ENCODE assay signal across 10 mouse cellular contexts in genomic region chr8:120743898-120744290, GRCm38 (mm10). TPM values are rescaled to one million over a fixed set of nuclear protein-coding genes. Genes with fewer than 3 reads are reported as not detected.
DNase-seq lines count a peak whose midpoint lies in the region; ATAC-seq and TF ChIP-seq lines count a peak whose summit lies in the region.
"Had no signal": no experiment of that assay in that cellular context is flagged by ENCODE, and none has a peak within 500 bp of the region (broad histone marks: within the 10 kb centered on the region; RNA-seq: fewer than 3 reads in every experiment).

No protein-coding gene starts in this region.

- TF ChIP-seq EP300 in liver, postnatal 0 days (IDR thresholded peaks at IDR 0.05; ENCODE audit: low read depth) = no peak

- WGBS in intestine, embryonic 16.5 days = 32% methylated on average over 4 of the region's 4 CpGs
- WGBS in liver, postnatal 0 days (ENCODE audit: insufficient replicate concordance) = 46% methylated on average over 4 of the region's 4 CpGs

- no peaks in the 10 kb centered on the region for H3K36me3 ChIP-seq in testis, adult 2 months (ENCODE audit: control insufficient read depth, insufficient read depth, low read length)
- H3K36me3 ChIP-seq in intestine, embryonic 16.5 days (ENCODE audit: control insufficient read depth, insufficient read depth, low read length) = 0 out of 2 replicates have a peak, but pooled peaks cover 3% of the 10 kb centered on the region
- H3K36me3 ChIP-seq in liver, postnatal 0 days (replicated peaks; ENCODE audit: insufficient read depth, low read length) = peaks cover 13% of the 10 kb centered on the region

- peaks cover 5% of the 10 kb centered on the region for H3K4me1 ChIP-seq in testis, adult 2 months (ENCODE audit: control insufficient read depth, insufficient read depth, low read length)
- peaks cover 44% of the 10 kb centered on the region for H3K4me1 ChIP-seq in intestine, embryonic 16.5 days (ENCODE audit: control insufficient read depth, insufficient read depth, low read length)
- peaks cover 17% of the 10 kb centered on the region for H3K4me1 ChIP-seq in liver, postnatal 0 days (ENCODE audit: insufficient read depth)

- H3K9me3 ChIP-seq in intestine, embryonic 16.5 days (ENCODE audit: control insufficient read depth, low read length) = no peaks in the 10 kb centered on the region
- H3K9me3 ChIP-seq in liver, postnatal 0 days (ENCODE audit: low read length) = no peaks in the 10 kb centered on the region

- ATAC-seq in intestine, embryonic 16.5 days = peak; percentile 69
- ATAC-seq in liver, postnatal 0 days = peak; percentile 73
- ATAC-seq: Patski had no signal

- H3K9ac ChIP-seq in intestine, embryonic 16.5 days (ENCODE audit: low read depth, low read length) = peak overlapping the region; percentile 55
- no peak overlapping the region for H3K9ac ChIP-seq in liver, postnatal 0 days (replicated peaks)

- TF ChIP-seq POLR2A in testis, adult 2 months (IDR thresholded peaks at IDR 0.05; ENCODE audit: control insufficient read depth, low read depth, low read length) = no peak

- no peaks in the 10 kb centered on the region for H3K27me3 ChIP-seq in testis, adult 2 months (ENCODE audit: control insufficient read depth, insufficient read depth, low read length)
- no peaks in the 10 kb centered on the region for H3K27me3 ChIP-seq in intestine, embryonic 16.5 days (replicated peaks; ENCODE audit: control insufficient read depth, insufficient read depth, low read length)
- no peaks in the 10 kb centered on the region for H3K27me3 ChIP-seq in liver, postnatal 0 days (ENCODE audit: insufficient read depth, low read length)
- H3K27me3 ChIP-seq: Patski had no signal

- H3K4me2 ChIP-seq in intestine, embryonic 16.5 days (ENCODE audit: low read depth, low read length) = 0 out of 2 replicates have a peak overlapping the region, but pooled peaks have one; percentile 1
- no peak overlapping the region for H3K4me2 ChIP-seq in liver, postnatal 0 days (ENCODE audit: low read depth, low read length)

- DNase-seq in testis, postnatal 14 days (ENCODE audit: low spot score) = no peak
- DNase-seq in liver, postnatal 0 days = peak; percentile 42
- peak; percentile 56 for DNase-seq in yolk sac, embryonic 10.5 days (ENCODE audit: low spot score)
- no peak for DNase-seq in left cerebral cortex, adult 11 months (ENCODE audit: low spot score)
- DNase-seq in cerebellum, postnatal 36 days = no peak
- DNase-seq in frontal cortex, postnatal 10 days (ENCODE audit: low spot score in 2 of 2) = no peak
- DNase-seq: cerebellum, postnatal 10 days had no signal

- no peak for TF ChIP-seq CTCF in testis, adult 2 months (IDR thresholded peaks at IDR 0.05; ENCODE audit: control insufficient read depth, insufficient read depth, insufficient replicate concordance, low read depth, low read length)
- no peak for TF ChIP-seq CTCF in liver, postnatal 0 days (IDR thresholded peaks at IDR 0.05; ENCODE audit: low read depth)

- H3K4me3 ChIP-seq in testis, adult 2 months (ENCODE audit: control insufficient read depth, low read depth, low read length) = no peak overlapping the region
- no peak overlapping the region for H3K4me3 ChIP-seq in intestine, embryonic 16.5 days (ENCODE audit: low read length)
- H3K4me3 ChIP-seq in liver, postnatal 0 days (ENCODE audit: low read depth, low read length) = no peak overlapping the region

- 0 out of 2 replicates have a peak overlapping the region, but pooled peaks have one; percentile 22 for H3K27ac ChIP-seq in testis, adult 2 months (ENCODE audit: control insufficient read depth, insufficient read depth, low read depth, low read length)
- H3K27ac ChIP-seq in intestine, embryonic 16.5 days (ENCODE audit: low read length) = peak overlapping the region; percentile 88
- H3K27ac ChIP-seq in liver, postnatal 0 days (ENCODE audit: low read depth) = peak overlapping the region; percentile 80

RNA-seq across cellular contexts. Expression of gene Irf8, which starts 7.7 kb away (rescaled TPM):
- polyA plus RNA-seq in testis, adult 2 months (2012; rRNA removed) = 2.9 and 3.4 TPM in 2 replicates
- 55.5 and 55.6 TPM in 2 replicates for polyA plus RNA-seq in intestine, embryonic 16.5 days (2015; fragmentation: Nextera tagmentation; extraction: Ambion mirVana)
- 28.3 and 31.8 TPM in 2 replicates for polyA plus RNA-seq in liver, postnatal 0 days (2015; fragmentation: Nextera tagmentation; extraction: Ambion mirVana)

Comparison
In these comparisons a context has a peak if more than half of its experiments do, and no peak if none do; other contexts are left out.
1. H3K27ac ChIP-seq: peak in every context shown above with its lines; median percentile 88 in intestine, embryonic 16.5 days; 80 in liver, postnatal 0 days; 22 in testis, adult 2 months.
2. DNase-seq: peak in liver, postnatal 0 days (single experiment) and yolk sac, embryonic 10.5 days (single experiment); none in testis, postnatal 14 days (single experiment), left cerebral cortex, adult 11 months (single experiment), cerebellum, postnatal 36 days (0 of 2) and frontal cortex, postnatal 10 days (0 of 2).